Mouse (Mus musculus): Measurements from ENCODE around the gene Smad3.

Smad3 gene

DNA sequence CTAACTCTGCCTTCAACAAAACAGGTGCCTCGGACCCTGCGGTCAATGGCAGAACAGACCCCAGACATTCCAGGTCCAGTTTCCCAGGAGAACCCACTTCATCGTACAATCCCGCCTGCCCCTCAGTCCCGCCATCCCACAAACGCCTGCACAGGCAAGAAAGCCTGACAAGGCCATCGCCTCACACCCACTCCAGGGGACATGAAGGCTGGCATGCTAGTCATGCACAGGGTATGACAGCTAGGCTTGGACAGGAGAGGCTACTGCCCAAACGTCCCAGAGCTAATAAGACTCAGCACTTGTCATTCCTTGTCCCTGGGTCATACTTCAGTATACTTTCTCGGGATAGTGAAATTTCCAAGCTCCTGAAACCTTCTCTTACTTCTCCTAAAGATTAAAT, 34.9 kb downstream of the Smad3 start:
- in situ Hi-C loops (cut with MboI, MseI): loop anchor here (5.0 to 25.0 kb wide), 3 partner anchors 34 to 1786 kb away; partner anchors contain the start of genes Kif23 and Smad3

DNA sequence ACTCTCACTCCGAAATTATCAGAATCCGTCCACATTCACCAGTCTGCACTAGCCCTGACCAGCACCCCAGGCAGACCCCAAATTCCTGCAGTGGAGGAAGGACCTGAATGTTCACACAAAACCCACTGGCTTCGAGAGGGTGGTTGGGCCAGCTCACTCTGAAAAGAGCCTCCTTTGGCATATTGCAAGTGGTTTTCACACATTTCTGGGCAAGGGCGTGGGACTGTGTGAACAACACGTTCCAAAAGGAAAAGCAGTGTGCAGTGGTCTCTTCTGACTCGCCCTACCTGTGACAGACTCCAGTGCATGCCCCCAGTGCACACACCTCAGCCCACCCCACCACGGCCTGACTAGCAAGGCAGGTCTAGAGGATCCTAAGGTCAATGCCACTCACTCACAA, 35.4 kb downstream of the Smad3 start:
- in situ Hi-C loops (cut with MboI, MseI): loop anchor here (5.0 to 25.0 kb wide), 3 partner anchors 35 to 1785 kb away; partner anchors contain the start of genes Kif23 and Smad3

- in situ Hi-C loops (cut with MboI, MseI): loop anchor here (5.0 to 25.0 kb wide), 3 partner anchors 36 to 1784 kb away; partner anchors contain the start of genes Kif23 and Smad3
These were observed 36.1 kb downstream of the Smad3 start for GRCm38 (mm10) chr9:63721573-63722275.

GRCm38 (mm10) chr9:63720715-63721114, 37.1 kb downstream of the Smad3 start:
- in situ Hi-C loops (cut with MboI, MseI): loop anchor here (5.0 to 25.0 kb wide), 3 partner anchors 37 to 1783 kb away; partner anchors contain the start of genes Kif23 and Smad3

DNA sequence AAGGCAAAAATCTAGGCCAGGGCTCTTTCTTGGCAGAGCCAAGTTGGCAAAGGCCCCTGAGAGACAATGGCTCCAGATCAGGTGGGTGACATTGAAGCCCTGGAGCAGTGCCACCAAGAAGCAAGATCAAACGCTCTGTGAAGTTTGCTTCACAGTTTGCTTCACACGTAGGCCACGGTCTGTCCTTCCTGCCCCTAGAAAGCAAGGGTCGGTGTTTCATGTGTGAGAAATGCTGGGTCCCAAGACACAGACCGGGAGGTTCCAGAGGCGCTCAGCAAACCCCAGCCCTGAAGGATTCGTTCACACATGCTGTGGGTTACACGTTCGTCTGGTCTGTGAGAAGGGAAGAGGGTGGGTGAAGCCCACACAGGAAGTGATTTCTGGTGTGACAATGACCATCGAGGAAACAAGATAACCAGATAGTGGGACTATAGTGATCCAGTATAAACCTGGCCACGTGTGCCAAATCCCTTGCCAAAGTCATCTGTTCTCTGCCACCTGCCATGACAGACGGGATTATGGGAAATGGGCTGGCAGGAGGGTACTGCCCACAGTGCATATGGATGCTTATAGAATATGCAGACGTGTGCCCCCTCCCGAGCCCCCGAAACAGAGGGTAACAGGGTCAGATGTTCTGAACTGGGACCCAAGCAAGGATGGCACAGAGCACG, 37.9 kb downstream of the Smad3 start:
- in situ Hi-C loops (cut with MboI, MseI): loop anchor here (5.0 to 25.0 kb wide), 3 partner anchors 37 to 1783 kb away; partner anchors contain the start of genes Kif23 and Smad3

DNA sequence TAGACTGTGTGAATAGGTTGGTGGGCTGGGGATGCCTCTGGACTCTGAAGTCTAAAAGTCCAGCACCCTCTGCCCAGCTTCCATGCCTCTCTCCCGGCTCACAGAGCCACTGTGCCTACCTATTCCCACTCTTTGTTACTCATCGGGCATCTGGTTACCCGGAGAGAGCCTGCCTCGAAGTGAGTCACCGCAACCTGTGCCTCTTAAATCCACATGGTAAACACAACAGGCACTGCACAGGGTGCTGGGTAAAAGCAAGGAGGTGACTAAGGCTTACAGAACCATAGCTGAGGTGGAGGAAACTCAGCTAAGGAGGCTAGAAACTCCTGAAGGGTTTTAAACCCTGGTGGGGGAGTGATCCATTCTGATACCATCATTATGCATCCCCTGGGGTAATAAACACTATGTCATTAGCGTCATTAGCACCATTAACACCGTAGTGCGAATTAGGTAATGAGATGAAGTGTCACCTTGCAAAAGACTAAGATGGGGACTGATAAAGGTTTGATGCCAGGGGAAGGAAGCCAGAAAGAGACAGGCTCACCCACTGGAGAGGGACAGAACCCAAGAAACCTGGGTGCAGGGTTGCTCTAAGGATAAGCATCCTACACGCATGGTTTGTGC, 38.9 kb downstream of the Smad3 start:
- in situ Hi-C loops (cut with MboI, MseI): loop anchor here (25.0 kb wide), 2 partner anchors 1357 to 1782 kb away; partner anchors contain the start of gene Kif23

- in situ Hi-C loops (cut with MboI, MseI): loop anchor here (25.0 kb wide), 2 partner anchors 1356 to 1781 kb away; partner anchors contain the start of gene Kif23
These were observed 39.6 kb downstream of the Smad3 start for GRCm38 (mm10) chr9:63718170-63718569.

GRCm38 (mm10) chr9:63717474-63718005, 40.3 kb downstream of the Smad3 start:
- in situ Hi-C loops (cut with MboI, MseI): loop anchor here (25.0 kb wide), 2 partner anchors 1355 to 1780 kb away; partner anchors contain the start of gene Kif23

DNA sequence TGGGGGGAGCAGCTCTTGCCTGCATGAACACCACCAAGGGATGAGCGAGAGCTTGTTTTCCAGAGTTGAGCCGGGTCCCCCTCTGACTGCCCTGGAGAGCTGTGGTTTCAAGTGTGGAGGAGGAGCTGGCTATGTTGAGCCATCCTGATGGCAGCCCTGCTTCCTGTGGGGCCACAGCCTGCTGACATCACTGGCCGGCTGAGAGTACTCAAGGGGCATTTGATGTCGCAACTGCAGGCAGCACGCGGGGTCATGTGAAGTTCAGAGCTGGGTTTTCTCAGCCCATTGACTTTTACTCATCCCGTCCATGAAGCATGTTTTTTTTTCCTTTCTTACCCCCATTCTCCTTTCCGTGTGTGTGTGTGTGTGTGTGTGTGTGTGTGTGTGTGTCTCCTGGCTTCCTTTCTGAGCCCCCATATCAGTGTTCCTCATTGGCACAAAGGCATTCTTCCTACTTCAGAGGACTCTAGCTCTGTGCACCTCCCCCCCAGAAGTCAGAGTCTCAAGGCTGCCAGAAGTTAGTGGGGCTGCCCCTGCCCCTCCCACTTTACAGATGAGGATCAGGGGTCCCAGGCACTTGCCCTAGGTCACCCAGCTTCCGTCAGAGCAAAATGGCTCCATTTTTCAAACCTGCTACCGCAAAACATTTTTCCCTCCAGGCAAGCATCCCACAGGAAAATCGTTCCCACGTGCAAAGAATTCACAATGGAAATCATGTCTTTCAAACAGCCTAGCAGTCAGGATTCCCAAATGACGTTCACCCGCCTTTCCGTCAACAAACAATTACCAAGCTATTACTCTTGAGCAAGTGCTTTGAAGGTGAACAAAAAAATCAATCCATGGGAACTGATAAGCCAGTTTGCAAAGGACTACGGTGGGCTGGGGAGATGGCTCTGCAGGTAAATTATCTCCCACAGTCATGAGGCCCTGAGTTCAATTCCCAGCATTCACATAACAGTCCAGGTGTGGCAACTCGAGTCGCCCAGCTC, 41.4 kb downstream of the Smad3 start:
- in situ Hi-C loops (cut with MboI, MseI): loop anchor here (25.0 kb wide), 2 partner anchors 1354 to 1779 kb away; partner anchors contain the start of gene Kif23

DNA sequence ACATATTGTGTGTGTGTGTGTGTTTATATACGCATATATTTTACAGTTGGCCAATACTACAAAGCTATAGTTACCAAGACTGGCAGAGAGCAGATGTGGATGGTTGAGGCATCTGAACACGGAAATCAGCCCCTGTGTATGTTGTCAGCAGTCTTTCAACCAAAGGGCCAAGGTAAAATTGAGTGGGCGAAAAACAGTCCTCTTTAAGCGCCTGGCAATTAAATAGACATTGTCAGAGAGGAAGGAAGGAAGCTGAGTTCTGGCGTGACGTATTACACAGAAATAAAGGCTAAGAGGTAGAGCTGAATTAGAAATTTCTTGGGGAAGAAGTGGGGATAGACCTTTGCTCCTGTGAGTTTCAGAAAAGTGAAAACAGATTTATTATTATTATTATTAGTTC, 43.2 kb downstream of the Smad3 start:
- in situ Hi-C loops (cut with MboI, MseI): loop anchor here (25.0 kb wide), 2 partner anchors 1352 to 1777 kb away; partner anchors contain the start of gene Kif23

DNA sequence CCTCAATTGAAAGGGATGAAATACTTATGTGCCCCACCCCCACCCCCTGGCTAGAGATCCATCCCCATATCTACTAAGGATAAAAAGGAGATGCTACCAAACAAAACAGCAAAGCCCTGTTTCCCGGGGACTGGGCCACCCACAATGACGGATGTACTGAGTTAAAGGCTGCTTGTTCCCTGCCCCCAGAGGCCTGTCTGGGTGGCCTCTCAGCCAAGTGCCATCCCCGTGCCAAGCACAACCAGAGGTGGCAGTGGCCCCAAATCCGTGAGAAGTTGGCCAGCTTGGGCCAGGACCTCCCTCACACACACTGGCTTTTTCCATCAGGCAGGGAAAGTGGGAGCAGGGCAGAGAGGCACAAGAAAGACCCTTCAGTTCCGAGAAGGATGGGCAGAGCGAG, 45.0 kb downstream of the Smad3 start:
- in situ Hi-C loops (cut with MboI, MseI): loop anchor here (25.0 kb wide), 2 partner anchors 1351 to 1776 kb away; partner anchors contain the start of gene Kif23

DNA sequence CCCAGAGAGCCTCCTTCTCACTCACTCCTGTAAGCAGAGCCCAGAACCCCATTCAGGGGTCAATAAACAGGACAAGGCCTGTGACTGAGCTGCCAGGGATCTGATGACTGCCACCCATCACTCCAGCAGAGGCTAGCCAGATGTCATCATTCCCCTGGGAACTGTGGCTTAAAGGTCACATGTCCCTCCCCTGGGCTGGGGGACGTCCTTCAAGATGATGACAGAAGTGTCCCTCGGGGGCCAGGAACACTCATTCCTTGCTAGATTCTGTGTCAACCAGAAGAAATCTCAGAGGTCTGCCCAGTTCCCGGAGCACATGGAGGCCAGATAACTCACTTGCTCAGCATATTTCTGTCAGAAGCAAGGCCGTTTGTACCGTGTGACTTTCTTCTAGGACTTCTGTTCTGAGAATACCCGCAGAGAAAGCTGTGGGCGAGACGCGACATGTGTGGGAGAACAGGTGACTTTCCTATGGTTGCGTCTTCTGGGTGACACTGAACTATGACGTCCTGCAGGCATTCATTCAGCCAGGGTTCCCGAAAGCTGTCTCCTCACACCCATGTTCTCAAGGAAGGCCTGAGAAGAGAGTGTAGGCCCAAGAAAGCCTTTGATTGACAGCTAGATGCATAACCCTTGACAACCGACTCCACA, 46.1 kb downstream of the Smad3 start:
- in situ Hi-C loops (cut with MboI, MseI): loop anchor here (25.0 kb wide), 2 partner anchors 1349 to 1774 kb away; partner anchors contain the start of gene Kif23

DNA sequence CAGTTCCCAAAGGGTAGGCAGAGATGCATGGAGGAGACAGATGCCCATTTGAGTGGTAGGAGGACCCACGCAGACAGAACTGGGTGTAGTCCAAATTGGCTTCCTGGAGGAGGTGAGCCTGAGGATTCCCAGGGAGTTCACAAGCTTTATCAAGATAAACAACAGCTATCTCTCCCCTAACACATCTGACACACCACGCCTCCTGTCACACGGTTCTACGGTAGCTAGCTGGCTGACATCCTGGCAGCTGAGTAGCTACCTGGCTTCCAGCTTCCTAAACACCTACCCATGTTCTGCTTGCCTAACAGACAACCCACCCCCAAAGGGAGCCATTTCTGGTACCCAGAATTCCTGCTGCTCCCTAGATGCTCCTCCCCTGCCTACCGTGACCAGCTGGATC, 47.9 kb downstream of the Smad3 start:
- in situ Hi-C loops (cut with MboI, MseI): loop anchor here (25.0 kb wide), 2 partner anchors 1348 to 1773 kb away; partner anchors contain the start of gene Kif23

GRCm38 (mm10) chr9:63709266-63709665, 48.5 kb downstream of the Smad3 start:
- in situ Hi-C loops (cut with MboI, MseI): loop anchor here (25.0 kb wide), 2 partner anchors 1347 to 1772 kb away; partner anchors contain the start of gene Kif23

GRCm38 (mm10) chr9:63707816-63708588, 49.8 kb downstream of the Smad3 start:
- in situ Hi-C loops (cut with MboI, MseI): loop anchor here (25.0 kb wide), 2 partner anchors 1346 to 1771 kb away; partner anchors contain the start of gene Kif23

DNA sequence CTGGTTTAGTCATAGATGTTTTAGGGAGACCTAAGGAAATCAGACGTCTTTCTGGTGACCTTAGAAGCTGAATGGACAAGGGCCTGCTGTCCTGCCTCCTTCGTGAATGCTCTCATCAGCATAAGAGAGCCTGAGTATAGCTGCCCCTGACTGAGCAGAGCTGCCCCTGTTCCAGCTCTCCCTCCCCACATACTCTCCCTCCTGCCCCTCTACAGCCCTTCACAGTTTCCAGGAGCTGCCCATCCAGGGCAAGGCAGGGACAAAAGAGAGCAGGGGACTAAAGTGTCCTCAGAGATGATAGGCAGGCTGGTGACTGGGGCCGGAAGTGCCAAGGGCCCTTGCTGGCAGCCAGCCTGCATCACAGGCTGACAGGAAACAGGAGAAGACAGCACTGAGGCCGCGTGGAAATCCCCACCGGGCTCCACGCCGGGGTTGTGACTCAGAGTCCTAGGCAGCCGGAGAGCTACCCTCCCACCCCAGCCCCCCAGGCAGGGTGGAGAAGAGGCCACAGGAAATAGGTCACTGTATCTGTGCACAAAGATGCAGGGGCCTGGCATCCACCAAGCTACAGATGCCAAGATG, 51.6 kb downstream of the Smad3 start:
- in situ Hi-C loops (cut with MboI, MseI): loop anchor here (25.0 kb wide), 2 partner anchors 1344 to 1769 kb away; partner anchors contain the start of gene Kif23

DNA sequence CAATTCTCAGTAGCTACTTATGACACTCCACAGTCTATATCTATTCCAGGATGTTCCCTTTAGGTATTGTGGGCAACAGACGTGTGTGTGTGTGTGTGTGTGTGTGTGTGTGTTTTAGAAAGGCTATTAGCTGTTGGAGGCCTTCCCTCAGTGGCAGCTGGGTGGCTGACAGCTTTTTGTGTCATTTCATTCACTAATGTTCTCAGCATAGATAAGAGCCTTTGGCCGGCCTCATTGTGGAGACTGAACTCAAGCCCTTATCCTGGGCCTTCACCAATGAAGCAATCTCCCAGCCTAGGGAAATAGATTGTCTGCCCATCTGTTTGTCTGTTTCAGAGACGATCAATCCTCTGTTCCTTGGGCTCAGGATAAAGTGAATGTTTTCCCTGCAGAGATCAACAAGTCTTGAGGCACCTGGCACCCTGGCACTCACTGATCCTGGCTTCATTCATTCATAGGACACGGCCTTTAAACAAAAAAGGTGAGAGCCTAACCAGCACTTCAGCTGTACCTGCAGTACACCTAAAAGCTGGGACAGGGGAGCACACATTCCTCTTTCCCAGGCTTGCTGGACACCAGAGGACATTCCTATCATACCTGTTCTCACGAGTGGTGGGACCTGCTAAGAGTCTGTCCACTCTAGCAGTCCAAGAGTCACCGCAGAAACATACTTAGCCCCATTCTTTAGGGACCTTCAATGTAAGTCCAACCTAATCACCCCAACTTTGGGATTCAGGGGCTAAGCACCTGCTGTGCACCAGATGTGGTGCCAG, 52.6 kb downstream of the Smad3 start:
- in situ Hi-C loops (cut with MboI, MseI): loop anchor here (25.0 kb wide), 2 partner anchors 1343 to 1768 kb away; partner anchors contain the start of gene Kif23
